Mouse (Mus musculus) testis, adult 2 months (tissue): Measurements from ENCODE around the gene Asb18.

Experiments
- CTCF ChIP-seq: fragments of 200-500 bp; IDR thresholded peaks from 2 replicates; pipeline ENCODE4 v1.5.1; 2012; ENCODE audit warnings: low read depth, mild to moderate bottlenecking, inconsistent platforms, low read length, moderate library complexity; ENCODE audit not compliant: control insufficient read depth, insufficient read depth, insufficient replicate concordance
- POLR2A ChIP-seq: fragments of 200-500 bp; IDR thresholded peaks from 2 replicates; pipeline ENCODE4 v1.6.1; 2012; ENCODE audit warnings: low read depth, mild to moderate bottlenecking, inconsistent platforms, low read length, moderate library complexity; ENCODE audit not compliant: control insufficient read depth

- no peak for TF ChIP-seq CTCF
- TF ChIP-seq POLR2A, result no peak
Observed at GRCm38 (mm10) chr1:89971848-89972247, 42.6 kb downstream of the Asb18 start.
